Mouse (Mus musculus) testis, adult 2 months (tissue): ENCODE results near the gene Iqsec3.

Source experiments
- CTCF ChIP-seq: fragments of 200-500 bp; IDR thresholded peaks from 2 replicates; pipeline ENCODE4 v1.5.1; 2012; ENCODE audit warnings: low read depth, mild to moderate bottlenecking, inconsistent platforms, low read length, moderate library complexity; ENCODE audit not compliant: control insufficient read depth, insufficient read depth, insufficient replicate concordance
- POLR2A ChIP-seq: fragments of 200-500 bp; IDR thresholded peaks from 2 replicates; pipeline ENCODE4 v1.6.1; 2012; ENCODE audit warnings: low read depth, mild to moderate bottlenecking, inconsistent platforms, low read length, moderate library complexity; ENCODE audit not compliant: control insufficient read depth

GRCm38 (mm10) chr6:121378256-121378655, 95.2 kb downstream of the Iqsec3 start:
- TF ChIP-seq POLR2A: no peak
- TF ChIP-seq CTCF: no peak
